Mouse (Mus musculus): ENCODE results near the gene Wtip. TPM values are rescaled to one million over a fixed set of nuclear protein-coding genes. Genes with fewer than 3 reads are reported as not detected.
"Not testable (repeated sequence)": the region's sequence is repeated elsewhere in the genome, so short reads cannot be mapped to it uniquely, and the experiment has no call there.

The Wtip gene
- not detected in 2 replicates for total RNA-seq (2014; fragmentation: Nextera tagmentation)
- not detected in 2 replicates for total RNA-seq (2017)

DNA sequence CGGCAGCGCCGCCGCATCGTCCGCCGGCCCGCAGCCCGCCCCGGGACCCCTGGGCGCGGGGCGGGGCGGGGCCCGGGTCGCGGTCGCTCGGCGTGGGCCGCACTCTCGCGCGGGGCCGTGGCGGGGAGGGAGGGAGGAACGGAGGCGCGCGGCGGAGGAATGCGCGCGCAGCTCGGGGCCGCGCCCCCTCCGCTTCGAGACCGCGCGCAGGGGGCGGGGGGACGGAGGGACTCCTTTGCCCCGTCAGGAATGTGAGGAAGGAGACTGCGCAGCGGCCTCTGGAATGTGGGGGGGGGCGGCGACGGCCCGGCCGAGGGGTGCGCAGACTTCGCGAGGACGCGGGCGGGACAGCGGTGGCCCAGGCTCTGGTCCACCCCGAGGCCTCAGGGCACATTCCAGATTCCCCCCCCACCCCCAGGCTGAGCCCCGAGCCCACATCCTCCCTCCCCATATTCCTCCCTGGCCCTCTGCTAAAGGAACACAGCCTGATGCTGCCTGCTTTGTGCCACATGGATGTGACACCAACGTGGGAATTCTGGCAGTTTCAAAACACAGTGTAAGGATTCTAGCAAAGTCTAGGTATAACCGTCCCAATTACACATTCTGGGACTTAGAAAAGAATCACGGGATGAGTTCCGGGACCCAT lies at the start of gene Wtip:
Gene Wtip, minus strand, starts transcription at position 152 of the 646 bp plus-strand sequence.
- no peak for ATAC-seq (replicated peaks; ENCODE audit: low FRiP score, low TSS enrichment, poor library complexity, severe bottlenecking)

DNA sequence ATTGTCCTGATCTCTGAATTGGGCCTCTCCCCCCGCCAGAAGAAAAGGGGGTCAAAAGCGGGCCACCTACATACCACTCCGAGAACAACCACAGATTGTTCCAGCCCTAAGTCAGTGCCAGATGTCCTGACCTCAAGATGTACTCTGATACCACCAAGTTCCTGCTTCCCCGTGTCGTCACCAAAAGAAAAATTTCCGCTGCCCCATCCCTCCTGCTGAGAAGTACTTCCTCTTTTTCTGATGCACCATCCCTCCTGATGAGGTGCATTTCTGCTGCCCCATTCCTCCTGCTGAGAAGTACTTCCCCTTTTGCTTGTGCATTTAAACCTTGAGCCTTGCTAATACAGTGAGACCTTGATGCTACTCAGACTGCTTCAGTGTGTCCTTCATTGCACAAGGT lies 43.2 kb upstream of the Wtip start:
- not testable (repeated sequence) for ATAC-seq (replicated peaks; ENCODE audit: low FRiP score, low TSS enrichment, poor library complexity, severe bottlenecking)

DNA sequence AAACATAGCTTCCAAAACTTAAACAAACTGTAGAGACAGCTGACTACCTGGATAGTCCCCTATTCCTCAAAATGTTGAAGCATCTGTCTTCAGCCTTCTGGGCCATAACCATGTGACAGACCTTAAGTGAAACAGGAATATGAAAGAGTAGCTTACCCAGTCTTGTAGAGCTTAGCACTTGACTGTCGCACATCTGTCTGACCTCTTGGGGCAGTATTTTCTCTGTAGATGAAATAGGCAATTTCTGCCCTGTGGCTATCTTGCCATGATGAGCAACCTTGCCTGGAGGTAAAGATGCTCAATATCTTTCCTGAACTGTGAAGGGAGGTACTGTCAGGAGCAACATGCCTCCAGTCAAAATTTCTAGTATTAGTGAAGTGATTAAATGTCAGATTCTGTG lies 39.2 kb upstream of the Wtip start:
- ATAC-seq (replicated peaks; ENCODE audit: low FRiP score, low TSS enrichment, poor library complexity, severe bottlenecking): no peak

DNA sequence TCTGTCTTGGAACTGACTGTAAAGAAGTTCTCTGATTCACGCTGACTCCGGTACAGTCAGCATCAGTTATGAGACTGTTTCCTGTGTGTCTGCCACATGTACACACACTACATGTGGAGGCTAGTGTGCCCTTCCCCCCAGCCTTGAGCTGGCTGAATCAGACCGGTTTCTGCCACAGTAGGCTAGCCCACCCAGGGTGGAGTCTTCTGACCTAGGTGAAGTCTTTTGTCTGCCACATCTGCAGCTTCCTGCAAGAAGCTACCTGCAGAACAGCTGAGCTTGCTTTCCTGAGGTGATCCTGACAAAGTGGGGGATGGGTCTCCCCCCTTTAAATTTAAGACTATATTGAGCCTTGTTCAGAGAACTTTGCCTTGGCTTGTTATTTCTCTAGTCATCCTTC lies 36.4 kb upstream of the Wtip start, which contains the start of gene Uba2:
Gene Uba2, minus strand, starts transcription at position 146 of the 400 bp plus-strand sequence.
- ATAC-seq (replicated peaks; ENCODE audit: low FRiP score, low TSS enrichment, poor library complexity, severe bottlenecking): no peak

DNA sequence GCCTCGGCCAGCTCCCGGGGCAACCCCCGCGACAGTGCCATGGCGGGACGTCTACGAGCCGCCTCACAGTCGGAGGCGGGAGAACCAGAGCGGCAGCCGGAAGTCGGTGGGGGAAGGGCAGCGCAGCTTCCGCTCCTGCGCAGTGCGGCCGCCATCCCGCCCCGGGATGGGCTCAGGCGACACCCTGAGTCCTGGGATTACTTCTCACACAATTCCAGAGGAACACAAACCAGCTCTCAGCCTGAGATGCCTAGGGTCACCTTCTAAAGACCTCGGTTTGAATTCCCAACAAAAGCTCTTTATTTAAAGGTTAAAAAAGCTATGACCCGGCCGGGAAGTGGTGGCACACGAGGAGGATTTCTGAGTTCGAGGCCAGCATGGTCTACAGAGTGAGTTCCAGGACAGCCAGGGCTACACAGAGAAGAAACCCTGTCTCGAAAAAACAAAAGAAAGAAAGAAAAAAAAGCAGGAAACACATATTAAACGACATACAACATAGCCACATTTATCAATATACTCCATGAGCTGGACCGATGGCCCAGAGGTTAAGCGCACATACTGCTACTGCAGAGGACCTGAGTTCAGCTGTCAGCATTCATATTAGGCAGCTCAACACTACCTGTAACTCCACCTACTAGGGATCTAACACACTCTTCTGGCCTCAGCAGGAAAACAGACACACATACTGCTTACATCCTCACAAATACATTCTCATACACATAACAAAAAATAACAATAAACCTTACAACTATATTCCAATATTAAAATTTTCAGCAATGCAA lies 35.6 kb upstream of the Wtip start:
- peak; percentile 95 for ATAC-seq (replicated peaks; ENCODE audit: low FRiP score, low TSS enrichment, poor library complexity, severe bottlenecking)

DNA sequence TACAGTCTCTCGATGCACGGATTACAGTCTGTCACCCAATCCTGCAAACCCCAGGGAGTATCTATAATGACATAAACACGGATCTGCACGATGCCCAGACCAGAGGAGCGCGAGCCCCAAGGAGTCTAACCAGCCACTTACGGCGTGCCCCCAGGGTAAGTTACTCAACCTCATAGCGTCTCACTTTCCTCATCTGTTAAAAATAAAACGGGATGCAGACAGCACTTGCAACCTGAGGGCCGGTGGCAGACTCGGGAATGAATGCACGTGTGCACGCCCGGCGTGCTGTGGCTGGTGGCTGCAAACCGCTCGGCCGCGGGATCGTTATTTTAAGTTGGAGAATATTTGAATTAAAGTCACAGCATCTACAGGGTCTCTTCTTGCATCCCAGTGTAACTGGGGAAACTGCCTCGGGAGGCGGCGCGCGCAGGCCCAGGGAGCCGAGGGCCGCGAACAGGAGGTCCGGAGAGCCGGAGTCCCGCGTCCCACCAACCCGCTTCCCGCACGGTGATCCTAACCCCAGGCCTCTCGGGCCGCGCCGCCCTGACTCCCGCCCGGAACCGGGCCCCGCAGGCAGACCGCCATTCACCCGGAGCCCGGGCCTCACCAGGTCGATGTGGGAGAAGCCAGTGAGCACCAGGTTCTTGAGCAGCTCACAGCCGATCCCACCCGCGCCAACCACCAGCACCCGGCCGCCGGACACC lies 34.9 kb upstream of the Wtip start:
- ATAC-seq (replicated peaks; ENCODE audit: low FRiP score, low TSS enrichment, poor library complexity, severe bottlenecking): peak; percentile 66

DNA sequence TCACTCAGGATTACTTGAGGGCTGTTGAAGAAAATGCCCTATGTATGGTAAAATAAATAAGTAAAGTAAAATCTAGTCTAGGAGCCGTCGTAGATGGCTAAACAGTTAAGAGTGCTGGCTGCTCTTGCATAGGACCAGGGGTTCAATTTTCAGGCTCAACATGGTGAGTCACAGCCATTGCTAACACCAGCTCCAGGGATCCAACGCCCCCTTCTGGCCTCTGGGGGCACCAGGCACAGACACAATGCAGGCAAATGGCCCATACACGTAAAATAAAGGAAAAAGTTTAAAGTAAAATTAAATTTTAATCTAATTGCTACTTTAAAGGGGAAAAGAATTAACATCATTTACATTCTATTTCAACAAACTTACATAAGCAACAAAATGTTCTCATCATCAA lies 33.8 kb upstream of the Wtip start:
- peak; percentile 85 for ATAC-seq (replicated peaks; ENCODE audit: low FRiP score, low TSS enrichment, poor library complexity, severe bottlenecking)

DNA sequence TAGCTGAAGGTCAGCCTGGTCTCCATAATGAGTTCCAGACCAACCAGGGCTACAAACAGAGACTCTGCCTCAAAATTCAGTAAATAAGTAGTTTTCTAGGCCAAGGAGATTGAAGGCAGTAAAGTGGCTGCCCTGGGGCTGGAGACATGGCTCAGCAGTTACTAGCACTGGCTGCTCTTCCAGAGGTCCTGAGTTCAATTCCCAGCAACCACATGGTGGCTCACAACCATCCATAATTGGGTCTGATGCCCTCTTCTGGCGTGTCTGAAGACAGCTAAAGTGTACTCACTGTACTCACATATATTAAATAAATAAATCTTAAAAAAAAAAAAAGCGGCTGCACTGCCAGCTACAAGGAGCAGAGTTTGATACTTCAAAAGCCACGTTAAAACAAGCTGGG lies 32.9 kb upstream of the Wtip start:
- no peak for ATAC-seq (replicated peaks; ENCODE audit: low FRiP score, low TSS enrichment, poor library complexity, severe bottlenecking)

DNA sequence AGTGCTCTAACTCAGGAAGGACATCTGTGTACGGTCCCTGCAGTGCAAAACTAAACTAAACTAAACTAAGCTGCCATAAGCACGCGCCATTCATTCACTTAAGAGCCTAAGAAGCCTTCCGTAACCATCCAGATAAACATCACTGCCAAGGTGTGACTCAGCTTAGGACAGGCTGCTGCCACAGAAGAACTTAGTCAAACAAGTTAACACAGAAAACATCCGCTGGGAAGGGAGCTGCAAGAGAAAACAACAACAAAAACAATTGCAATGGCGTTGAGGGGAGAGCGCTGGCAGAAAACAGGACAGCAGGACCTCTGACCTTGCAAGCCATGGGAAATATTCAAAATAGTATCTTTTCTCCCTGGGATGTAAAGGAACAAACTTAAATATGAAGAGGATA lies 31.6 kb upstream of the Wtip start:
- ATAC-seq (replicated peaks; ENCODE audit: low FRiP score, low TSS enrichment, poor library complexity, severe bottlenecking): no peak

DNA sequence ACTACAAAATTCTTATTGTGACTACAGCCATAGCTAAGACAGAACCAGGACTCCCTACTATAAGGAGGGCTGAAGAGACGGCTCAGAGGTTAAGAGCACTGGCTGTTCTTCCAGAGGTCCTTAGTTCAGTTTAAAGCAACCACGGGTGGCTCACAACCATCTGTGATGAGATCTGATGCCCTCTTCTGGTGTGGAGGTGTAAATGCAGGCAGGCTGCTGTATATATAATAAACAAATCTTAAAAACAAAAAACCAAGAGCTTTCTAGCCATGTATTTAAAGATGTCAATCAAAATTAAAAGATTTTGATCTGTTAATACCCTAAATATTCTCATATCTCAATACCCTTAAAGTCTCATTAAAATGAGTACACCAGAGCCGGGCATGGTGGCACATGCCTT lies 26.1 kb upstream of the Wtip start:
- no peak for ATAC-seq (replicated peaks; ENCODE audit: low FRiP score, low TSS enrichment, poor library complexity, severe bottlenecking)

DNA sequence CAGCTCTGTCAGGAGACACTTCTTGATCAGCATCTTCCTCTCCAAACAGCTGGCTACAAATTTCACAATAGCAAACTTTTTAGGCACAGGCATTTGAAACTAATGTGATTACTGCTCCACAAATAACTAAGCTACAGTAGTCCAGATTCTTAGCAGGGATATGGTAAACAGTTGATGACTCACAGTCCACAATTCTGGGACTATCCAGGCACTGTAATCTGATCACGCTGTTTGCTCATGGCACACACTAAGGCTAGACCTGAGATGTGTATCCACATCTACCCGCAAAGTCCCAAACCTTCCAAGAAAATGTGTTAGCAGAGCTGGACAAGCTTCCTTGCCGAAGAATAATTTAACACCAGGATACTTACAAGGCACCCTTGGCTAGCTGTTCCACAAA lies 24.9 kb upstream of the Wtip start:
- no peak for ATAC-seq (replicated peaks; ENCODE audit: low FRiP score, low TSS enrichment, poor library complexity, severe bottlenecking)

DNA sequence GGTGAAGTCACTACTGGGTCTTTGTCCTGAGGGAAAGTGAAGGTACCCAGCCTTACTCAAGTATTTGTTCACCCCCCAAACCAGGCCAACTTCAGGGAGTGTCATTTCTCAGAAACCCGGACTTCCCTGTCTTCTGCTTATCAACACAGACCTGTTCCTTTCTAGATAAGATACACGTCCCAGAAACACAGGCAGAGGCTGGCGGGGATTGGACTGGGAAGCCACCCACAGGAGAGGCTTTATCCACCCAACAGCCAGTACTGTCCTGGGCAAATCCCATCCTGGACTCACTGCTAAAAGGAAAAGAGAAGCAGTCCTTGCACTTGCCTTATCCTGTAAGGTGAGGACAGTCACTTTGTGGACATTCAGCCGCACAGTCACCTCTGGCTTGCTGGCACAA lies 14.1 kb upstream of the Wtip start:
- ATAC-seq (replicated peaks; ENCODE audit: low FRiP score, low TSS enrichment, poor library complexity, severe bottlenecking): peak; percentile 56

DNA sequence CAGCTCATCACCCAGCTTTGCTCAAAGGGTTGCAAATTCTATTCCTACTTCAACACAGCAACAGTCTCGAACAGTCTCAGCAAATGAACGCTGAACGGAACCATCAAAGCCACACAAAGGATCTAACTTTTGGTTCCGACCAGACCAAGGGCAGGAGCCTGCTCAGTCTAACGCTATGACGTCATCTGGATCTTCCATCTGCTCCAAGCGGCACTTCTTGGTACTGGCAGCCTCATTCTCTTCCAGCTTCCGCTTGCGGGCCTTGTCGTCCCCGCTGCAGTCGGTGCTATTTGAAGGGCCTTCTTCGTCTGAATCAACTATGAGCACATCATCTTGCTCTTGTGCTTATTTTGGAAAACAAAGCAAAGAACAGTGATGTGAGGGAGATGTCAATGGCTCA lies 8.1 kb upstream of the Wtip start:
- no peak for ATAC-seq (replicated peaks; ENCODE audit: low FRiP score, low TSS enrichment, poor library complexity, severe bottlenecking)

DNA sequence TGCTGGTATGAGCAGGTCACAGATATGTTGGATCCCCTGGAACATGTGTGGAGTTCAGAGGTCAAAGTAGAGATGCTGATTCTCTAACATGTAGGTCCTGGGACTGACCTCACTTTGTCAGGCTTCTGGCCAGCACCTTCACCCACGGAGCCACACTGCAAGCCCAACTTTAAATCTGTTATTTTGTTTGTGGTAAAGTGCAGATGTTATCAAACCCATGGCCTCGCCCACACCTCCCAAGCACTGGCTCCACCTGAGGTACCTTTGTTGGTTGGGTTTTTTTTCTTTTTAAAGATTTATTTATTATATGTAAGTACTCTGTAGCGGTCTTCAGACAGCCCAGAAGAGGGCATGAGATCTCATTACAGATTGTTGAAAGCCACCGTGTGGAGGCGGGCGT lies 6.4 kb upstream of the Wtip start:
- no peak for ATAC-seq (replicated peaks; ENCODE audit: low FRiP score, low TSS enrichment, poor library complexity, severe bottlenecking)

DNA sequence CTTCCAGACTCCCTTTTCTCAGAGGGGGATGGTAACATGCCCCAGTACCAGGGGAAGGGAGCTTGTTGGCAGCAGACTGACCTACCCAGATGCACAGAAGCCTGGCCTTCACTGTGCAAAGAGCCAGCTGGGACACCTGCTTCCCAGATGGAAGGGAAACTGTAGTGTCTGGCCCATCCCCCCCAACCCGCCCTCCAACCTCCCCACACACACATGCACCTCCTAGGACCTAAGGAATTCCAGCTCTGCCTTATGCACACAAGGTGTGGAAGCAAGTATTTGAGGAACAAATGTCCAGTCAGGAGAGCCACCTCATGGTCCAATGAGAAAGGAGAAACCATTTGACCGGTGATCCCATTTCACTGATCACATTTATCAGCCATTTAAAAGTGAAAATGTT lies 1.3 kb upstream of the Wtip start:
- ATAC-seq (replicated peaks; ENCODE audit: low FRiP score, low TSS enrichment, poor library complexity, severe bottlenecking): no peak

DNA sequence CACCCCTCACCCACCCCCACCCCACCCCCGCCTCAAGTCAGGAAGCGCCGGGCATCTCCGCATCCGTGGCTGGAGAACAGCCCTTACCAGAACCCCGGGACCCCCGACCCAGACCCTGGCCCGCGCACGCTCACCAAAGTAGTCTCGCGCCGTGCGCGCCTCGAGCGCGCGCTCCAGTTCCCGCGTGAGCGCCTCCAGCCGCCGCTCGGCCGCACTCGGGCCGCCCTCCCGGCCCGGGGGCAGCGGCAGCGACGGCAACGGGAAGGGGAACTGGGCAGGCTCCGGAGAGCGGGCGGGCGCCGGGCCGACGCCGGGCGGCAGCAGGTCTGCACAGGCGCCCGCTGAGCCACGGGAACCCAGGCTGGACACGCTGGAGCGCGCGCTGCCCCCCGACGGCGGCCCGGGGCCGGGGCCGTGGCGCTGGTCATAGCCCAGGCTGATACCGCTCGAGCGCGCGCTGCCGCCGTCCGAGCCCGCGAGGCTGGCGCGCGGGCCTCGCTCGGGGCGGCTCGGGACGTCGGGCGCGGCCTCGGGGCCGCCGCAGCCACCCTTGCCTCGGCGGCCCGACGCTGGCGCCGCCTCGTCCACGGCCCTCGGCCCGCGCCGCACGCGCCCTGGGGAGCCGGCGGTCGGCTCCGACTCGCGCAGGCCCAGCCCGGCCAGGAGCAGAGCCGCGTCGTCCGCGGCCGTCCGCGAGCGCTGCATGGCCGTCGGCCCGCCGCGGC lies 551 bp downstream of the Wtip start:
- no peak for ATAC-seq (replicated peaks; ENCODE audit: low FRiP score, low TSS enrichment, poor library complexity, severe bottlenecking)

DNA sequence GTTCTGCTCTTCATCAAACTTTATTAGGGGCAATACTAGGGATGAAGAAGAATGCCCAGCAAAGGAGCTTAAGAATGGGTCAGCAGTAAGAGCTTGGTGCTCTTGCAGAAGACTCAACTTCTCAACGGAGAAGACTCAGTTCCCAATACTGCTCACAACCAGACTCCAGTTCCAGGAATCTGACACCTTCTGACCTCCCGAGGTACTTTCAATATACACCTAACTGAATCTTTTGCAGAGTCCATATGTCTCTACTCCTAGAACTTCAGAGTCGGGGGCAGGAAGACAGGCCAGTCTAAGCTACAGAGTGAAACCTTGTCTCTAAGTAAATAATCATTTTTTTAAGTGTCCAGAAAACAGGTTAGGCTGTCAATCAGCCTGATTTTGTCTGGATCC lies 1.1 kb downstream of the Wtip start:
- no peak for ATAC-seq (replicated peaks; ENCODE audit: low FRiP score, low TSS enrichment, poor library complexity, severe bottlenecking)

DNA sequence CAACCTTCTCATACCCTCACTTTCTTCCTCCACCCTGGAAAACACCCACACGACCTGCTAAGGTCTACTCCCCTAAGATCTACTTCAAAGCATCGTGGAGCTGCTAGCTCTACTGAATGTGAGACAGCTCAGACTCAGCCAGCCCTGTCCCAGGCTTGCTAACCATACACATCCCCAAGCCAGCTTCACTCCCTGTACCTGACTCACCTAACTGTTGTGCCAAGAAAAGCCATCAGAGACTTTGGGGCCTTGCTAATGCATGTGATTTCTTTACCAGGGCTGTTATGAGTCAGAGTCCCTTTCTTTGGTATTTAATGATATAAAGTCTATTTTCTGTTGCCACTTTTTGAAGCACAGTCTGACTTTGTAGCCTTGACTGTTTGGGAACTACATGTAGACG lies 1.9 kb downstream of the Wtip start:
- no peak for ATAC-seq (replicated peaks; ENCODE audit: low FRiP score, low TSS enrichment, poor library complexity, severe bottlenecking)

DNA sequence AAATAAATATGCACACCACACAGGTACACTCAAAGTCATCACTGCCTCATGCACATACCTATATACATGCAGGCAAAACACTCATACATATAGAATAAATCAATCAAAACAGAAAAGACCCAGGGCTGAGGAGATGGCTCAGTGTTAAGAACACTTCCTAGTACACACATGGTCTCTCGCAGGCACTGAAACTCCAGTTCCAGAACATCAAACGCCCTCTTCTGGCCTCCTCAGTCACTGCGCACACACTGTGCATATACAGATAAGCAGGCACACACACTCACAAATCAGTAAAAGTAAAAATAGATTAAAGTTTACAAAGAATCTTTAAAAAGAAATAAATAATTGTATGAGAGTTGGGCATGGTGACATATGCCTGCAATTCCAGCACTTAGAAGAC lies 6.8 kb downstream of the Wtip start:
- ATAC-seq (replicated peaks; ENCODE audit: low FRiP score, low TSS enrichment, poor library complexity, severe bottlenecking): no peak

DNA sequence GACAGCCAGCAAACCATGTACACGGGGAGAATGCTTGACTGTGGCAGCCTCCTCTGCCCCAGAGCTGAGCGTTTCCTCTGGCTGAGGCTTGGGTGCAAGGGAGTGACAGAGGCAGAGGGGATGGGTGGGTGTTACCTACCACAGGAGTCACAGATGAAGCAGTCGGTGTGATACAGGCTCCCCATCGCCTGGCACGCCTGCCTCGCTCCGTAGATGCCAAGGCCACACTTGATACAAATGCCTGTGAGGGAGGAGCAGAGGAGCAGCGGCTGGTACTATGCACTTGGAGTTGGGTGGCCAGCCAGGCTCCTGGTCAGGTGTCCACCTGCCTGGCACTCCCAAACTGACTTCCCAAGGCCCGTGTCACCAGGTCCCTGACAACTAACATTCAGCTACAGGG lies 7.7 kb downstream of the Wtip start:
- ATAC-seq (replicated peaks; ENCODE audit: low FRiP score, low TSS enrichment, poor library complexity, severe bottlenecking): no peak
